Mouse (Mus musculus): ENCODE results near the gene Inpp1.

Inpp1 gene

DNA sequence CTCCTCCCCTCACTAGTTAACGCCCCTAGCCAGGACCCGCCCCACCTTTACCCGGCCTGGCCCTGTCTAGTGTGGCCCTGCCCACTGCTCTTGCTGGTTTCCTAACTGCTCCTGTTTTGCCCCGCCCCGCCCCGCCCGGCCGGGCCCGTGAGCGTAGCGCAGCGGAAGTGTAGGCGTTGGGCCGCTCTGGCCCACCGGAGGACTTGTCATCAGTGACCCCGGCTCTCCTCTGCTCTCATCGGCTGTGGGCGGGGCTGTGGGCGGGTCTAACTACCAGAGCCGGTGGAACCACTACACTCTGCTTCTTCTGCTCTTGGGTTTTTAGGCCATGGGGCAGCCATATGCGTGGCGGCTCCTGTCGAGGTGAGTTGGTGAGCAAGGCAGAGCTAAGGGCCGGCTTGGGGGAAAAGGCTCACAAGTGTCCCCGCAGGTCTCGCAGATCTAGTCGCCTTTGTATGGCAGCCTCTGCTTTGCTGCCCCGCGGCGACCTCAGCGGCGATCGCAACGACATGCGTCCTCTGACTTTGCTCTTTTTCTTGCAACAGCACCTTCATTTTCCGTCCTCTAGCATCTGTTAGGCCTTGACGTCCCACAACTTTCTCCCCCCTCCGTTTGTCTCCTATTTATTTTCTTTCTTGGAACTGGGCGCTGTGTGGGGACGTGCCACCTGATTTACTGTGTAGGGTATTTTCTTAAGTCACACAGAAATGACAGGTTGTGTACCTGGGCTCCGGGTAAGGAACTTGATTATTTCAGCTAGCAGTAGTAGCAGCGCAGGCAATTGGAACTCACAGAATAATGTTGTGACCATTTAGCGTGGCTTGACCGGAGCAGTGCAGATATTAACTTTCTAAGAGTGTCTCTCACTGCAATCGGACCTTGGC, 27.5 kb upstream of the Inpp1 start, which contains the start of gene Hibch:
Gene Hibch (plus strand): TSS at position 148 of the 884 bp plus-strand sequence.
- no peak for TF ChIP-seq NANOG (IDR thresholded peaks at IDR 0.05; ENCODE audit: borderline replicate concordance, low read length)
- TF ChIP-seq POU5F1 (IDR thresholded peaks at IDR 0.05; ENCODE audit: borderline replicate concordance, low read length), result no peak
- TF ChIP-seq CTCF (conservative IDR thresholded peaks at IDR 0.05; ENCODE audit: low read length), result no peak
- Histone ChIP-seq H3K27me3 (ENCODE audit: insufficient read depth, low read length) (no peaks in the 10 kb centered on the region), H3K4me1 (replicated peaks; ENCODE audit: low read depth, low read length) (peaks cover 35% of the 10 kb centered on the region), H3K36me3 (ENCODE audit: insufficient read depth, low read length) (no peaks in the 10 kb centered on the region), H3K4me3 (replicated peaks; ENCODE audit: low read length) (peak within 1 kb of the TSS; percentile 82), H3K9me3 (ENCODE audit: low read length) (no peaks in the 10 kb centered on the region)

DNA sequence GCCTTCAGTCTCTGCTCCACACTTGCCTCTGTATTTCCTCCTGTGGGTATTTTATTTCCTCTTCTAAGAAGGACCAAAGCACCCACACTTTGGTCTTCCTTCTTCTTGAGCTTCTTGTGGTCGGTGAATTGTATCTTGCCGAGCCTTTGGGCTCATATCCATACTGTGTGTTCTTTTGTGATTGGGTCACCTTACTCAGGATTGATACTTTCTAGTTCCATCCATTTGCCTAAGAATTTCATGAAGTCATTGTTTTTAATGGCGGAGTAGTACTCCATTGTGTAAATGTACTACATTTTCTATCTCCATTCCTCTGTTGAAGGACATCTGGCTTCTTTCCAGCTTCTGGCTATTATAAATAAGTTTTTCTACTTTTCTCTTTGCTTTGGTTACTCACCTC, 26.9 kb upstream of the Inpp1 start:
- no peak for TF ChIP-seq POU5F1 (IDR thresholded peaks at IDR 0.05; ENCODE audit: borderline replicate concordance, low read length)
- no peak for TF ChIP-seq NANOG (IDR thresholded peaks at IDR 0.05; ENCODE audit: borderline replicate concordance, low read length)
- no peak for TF ChIP-seq CTCF (conservative IDR thresholded peaks at IDR 0.05; ENCODE audit: low read length)
- H3K36me3 ChIP-seq (ENCODE audit: insufficient read depth, low read length), result no peaks in the 10 kb centered on the region
- peaks cover 34% of the 10 kb centered on the region for H3K4me1 ChIP-seq (replicated peaks; ENCODE audit: low read depth, low read length)
- no peaks in the 10 kb centered on the region for H3K27me3 ChIP-seq (ENCODE audit: insufficient read depth, low read length)
- peak overlapping the region; percentile 62 for H3K4me3 ChIP-seq (replicated peaks; ENCODE audit: low read length)
- no peaks in the 10 kb centered on the region for H3K9me3 ChIP-seq (ENCODE audit: low read length)

DNA sequence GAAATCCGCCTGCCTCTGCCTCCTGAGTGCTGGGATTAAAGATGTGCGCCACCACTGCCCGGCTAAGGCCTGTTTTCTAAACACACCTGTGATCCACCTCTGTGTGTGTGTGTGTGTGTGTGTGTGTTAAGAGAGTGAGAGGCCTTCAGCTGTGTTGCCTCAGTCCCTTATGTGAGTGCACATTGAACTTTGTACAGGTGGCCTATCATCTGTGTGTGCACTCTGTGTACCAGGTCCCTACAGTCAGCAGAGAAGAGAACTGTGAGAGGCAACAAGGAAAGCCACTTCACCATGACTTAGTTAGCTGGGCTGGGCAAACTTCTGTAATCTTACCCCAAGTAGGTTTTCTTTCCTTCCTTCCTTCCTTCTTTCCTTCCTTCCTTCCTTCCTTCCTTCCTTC, 21.6 kb upstream of the Inpp1 start:
- no peak for TF ChIP-seq NANOG (IDR thresholded peaks at IDR 0.05; ENCODE audit: borderline replicate concordance, low read length)
- TF ChIP-seq POU5F1 (IDR thresholded peaks at IDR 0.05; ENCODE audit: borderline replicate concordance, low read length), result no peak
- TF ChIP-seq CTCF (conservative IDR thresholded peaks at IDR 0.05; ENCODE audit: low read length), result no peak
- H3K27me3 ChIP-seq (ENCODE audit: insufficient read depth, low read length), result no peaks in the 10 kb centered on the region; the same call in 1 of the 2 replicates

DNA sequence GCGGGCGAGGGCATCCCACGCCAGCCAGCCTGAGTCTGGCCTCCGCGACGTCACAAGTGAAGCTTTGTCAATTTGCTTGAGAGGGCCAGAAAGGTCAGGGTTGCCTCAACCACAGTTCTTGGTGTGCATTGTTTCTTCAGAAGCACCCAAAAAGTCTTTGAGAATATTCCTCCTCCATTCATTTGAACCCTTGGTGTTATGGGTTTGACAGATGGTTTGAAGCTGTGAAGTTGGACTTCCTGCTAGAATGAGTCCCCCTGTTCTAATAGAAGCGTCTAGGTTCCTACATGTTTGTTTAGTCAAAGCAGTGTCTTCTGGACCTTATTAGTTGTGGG, 292 bp upstream of the Inpp1 start:
- Histone ChIP-seq H3K36me3 (ENCODE audit: insufficient read depth, low read length) (no peaks in the 10 kb centered on the region), H3K27me3 (ENCODE audit: insufficient read depth, low read length) (peaks cover 33% of the 10 kb centered on the region), H3K4me3 (replicated peaks; ENCODE audit: low read length) (peak overlapping the region; percentile 83), H3K9me3 (ENCODE audit: low read length) (no peaks in the 10 kb centered on the region), H3K4me1 (replicated peaks; ENCODE audit: low read depth, low read length) (peaks cover 12% of the 10 kb centered on the region)
- TF ChIP-seq NANOG (IDR thresholded peaks at IDR 0.05; ENCODE audit: borderline replicate concordance, low read length) (no peak), CTCF (conservative IDR thresholded peaks at IDR 0.05; ENCODE audit: low read length) (no peak), POU5F1 (IDR thresholded peaks at IDR 0.05; ENCODE audit: borderline replicate concordance, low read length) (no peak)

More for the DNA sequence above, 21.6 kb upstream of the Inpp1 start:
- Histone ChIP-seq H3K36me3 (ENCODE audit: insufficient read depth, low read length) (no peaks in the 10 kb centered on the region), H3K4me3 (replicated peaks; ENCODE audit: low read length) (no peak overlapping the region), H3K4me1 (replicated peaks; ENCODE audit: low read depth, low read length) (peaks cover 11% of the 10 kb centered on the region), H3K9me3 (ENCODE audit: low read length) (no peaks in the 10 kb centered on the region)

DNA sequence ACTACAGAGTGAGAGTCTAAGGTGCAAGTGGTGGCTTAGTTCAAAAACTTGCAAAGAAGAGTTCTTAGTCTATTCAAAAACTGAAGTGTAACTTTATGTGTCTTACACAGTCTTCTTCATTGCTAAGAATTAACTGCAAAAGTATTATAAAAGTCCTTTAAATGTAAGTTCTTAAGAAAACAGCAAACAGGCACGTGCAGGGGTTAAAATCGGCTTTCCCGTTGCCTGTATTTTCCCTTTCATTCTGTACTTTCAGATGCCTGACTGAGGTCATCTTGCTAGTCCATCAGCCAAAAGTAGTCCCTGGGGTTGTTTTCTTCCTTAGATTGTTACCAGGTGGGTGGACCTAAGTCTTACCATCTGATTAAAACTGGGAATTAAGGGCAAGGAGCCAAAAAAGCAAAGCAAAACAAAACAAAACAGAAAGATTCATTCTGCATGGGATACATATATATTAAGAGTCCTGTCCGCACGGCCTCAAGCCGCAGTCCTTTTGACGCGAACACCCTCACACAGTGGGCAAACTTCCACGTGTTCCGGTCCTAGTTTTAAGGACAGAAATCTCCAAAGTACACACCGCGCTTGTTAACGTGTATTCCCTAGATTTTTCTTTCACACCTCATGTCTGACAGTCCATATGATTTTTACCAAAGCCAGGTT, 1.1 kb downstream of the Inpp1 start:
- no peak for TF ChIP-seq NANOG (IDR thresholded peaks at IDR 0.05; ENCODE audit: borderline replicate concordance, low read length)
- TF ChIP-seq POU5F1 (IDR thresholded peaks at IDR 0.05; ENCODE audit: borderline replicate concordance, low read length), result no peak
- no peak for TF ChIP-seq CTCF (conservative IDR thresholded peaks at IDR 0.05; ENCODE audit: low read length)
- Histone ChIP-seq H3K4me3 (replicated peaks; ENCODE audit: low read length) (peak overlapping the region; percentile 83), H3K9me3 (ENCODE audit: low read length) (no peaks in the 10 kb centered on the region), H3K4me1 (replicated peaks; ENCODE audit: low read depth, low read length) (peaks cover 10% of the 10 kb centered on the region), H3K36me3 (ENCODE audit: insufficient read depth, low read length) (no peaks in the 10 kb centered on the region), H3K27me3 (ENCODE audit: insufficient read depth, low read length) (peaks cover 33% of the 10 kb centered on the region)

DNA sequence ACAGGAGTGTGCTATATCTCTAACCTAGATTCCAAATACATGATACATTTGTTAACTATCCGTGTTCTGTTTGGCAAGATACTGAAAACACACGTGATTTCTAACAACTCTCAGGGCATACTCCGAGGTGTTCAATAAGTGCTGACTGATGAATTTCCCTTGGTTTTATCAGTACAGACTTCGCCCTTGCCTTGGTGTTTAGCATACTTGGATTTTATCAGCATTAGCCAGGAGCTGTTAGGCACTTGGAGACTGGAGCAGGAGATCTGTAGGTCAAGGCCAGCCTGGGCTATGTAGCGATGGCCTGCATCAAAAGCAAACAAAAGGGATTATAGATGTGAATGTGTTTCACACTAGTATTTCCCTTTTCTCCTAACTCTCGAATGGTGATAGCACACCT, 9.0 kb downstream of the Inpp1 start:
- no peaks in the 10 kb centered on the region for H3K9me3 ChIP-seq (ENCODE audit: low read length)
- H3K4me3 ChIP-seq (replicated peaks; ENCODE audit: low read length), result no peak overlapping the region
- TF ChIP-seq NANOG (IDR thresholded peaks at IDR 0.05; ENCODE audit: borderline replicate concordance, low read length), result no peak
- no peak for TF ChIP-seq CTCF (conservative IDR thresholded peaks at IDR 0.05; ENCODE audit: low read length)
- no peak for TF ChIP-seq POU5F1 (IDR thresholded peaks at IDR 0.05; ENCODE audit: borderline replicate concordance, low read length)
- H3K27me3 ChIP-seq (ENCODE audit: insufficient read depth, low read length), result no peaks in the 10 kb centered on the region
- H3K36me3 ChIP-seq (ENCODE audit: insufficient read depth, low read length), result no peaks in the 10 kb centered on the region
- H3K4me1 ChIP-seq (replicated peaks; ENCODE audit: low read depth, low read length), result no peaks in the 10 kb centered on the region

DNA sequence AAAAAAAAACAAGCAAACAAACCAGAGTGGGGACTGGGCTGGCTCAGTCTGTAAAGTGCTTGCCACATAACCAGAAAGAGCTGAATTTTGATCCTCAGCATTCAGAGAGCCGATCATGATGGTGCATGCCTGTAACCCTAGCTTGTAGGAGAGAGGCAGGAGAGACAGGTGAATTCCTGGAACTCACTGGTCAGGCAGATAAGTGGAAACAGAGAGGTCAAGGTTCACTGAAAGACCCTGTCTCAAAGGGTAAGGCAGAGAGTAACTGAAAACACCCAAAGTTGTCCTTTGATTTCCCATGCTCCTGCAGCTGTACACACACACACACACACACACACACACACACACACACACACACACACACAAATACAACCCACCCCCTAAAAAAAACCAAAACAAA, 12.4 kb downstream of the Inpp1 start:
- no peaks in the 10 kb centered on the region for H3K4me1 ChIP-seq (replicated peaks; ENCODE audit: low read depth, low read length)

DNA sequence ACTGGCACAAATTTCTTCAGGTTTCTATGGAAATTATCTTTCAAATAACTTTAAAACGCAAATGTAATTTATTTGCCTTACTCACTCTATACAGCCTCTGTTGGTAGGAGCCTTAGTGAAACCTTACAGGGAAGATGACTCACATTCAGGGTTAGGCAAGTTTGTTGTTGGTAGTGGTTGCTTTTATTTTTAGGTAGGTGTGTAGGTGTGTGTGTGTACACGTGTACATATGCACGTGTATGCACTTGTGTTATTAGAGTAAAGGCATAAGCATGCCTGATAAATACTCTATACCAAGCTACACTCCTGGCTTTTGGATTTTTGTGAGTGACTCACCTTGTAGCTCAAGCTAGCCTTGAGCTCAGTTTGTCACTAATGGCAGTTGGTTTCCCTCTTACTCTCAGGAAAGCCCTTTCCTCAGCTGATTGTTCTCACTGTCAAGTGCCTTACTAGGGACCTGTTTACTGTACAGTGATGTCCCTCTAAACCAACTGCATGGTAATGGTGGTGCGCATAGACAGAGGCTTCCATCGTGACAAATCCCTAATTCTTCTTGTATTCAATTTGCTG, 15.0 kb downstream of the Inpp1 start:
- H3K4me3 ChIP-seq (replicated peaks; ENCODE audit: low read length), result no peak overlapping the region
- TF ChIP-seq POU5F1 (IDR thresholded peaks at IDR 0.05; ENCODE audit: borderline replicate concordance, low read length), result no peak
- TF ChIP-seq NANOG (IDR thresholded peaks at IDR 0.05; ENCODE audit: borderline replicate concordance, low read length), result no peak
- no peak for TF ChIP-seq CTCF (conservative IDR thresholded peaks at IDR 0.05; ENCODE audit: low read length)
- H3K36me3 ChIP-seq (ENCODE audit: insufficient read depth, low read length), result no peaks in the 10 kb centered on the region
- H3K4me1 ChIP-seq (replicated peaks; ENCODE audit: low read depth, low read length), result no peaks in the 10 kb centered on the region
- no peaks in the 10 kb centered on the region for H3K27me3 ChIP-seq (ENCODE audit: insufficient read depth, low read length)
- H3K9me3 ChIP-seq (ENCODE audit: low read length), result no peaks in the 10 kb centered on the region

More for the DNA sequence above, 12.4 kb downstream of the Inpp1 start:
- Histone ChIP-seq H3K27me3 (ENCODE audit: insufficient read depth, low read length) (no peaks in the 10 kb centered on the region), H3K9me3 (ENCODE audit: low read length) (no peaks in the 10 kb centered on the region), H3K36me3 (ENCODE audit: insufficient read depth, low read length) (no peaks in the 10 kb centered on the region), H3K4me3 (replicated peaks; ENCODE audit: low read length) (no peak overlapping the region)
- TF ChIP-seq NANOG (IDR thresholded peaks at IDR 0.05; ENCODE audit: borderline replicate concordance, low read length), result no peak

Measured in E14TG2a.4 (cell line).